Mouse (Mus musculus): ENCODE results near the gene Suox.
"Not testable (repeated sequence)": the region's sequence is repeated elsewhere in the genome, so short reads cannot be mapped to it uniquely, and the experiment has no call there.

The Suox gene

GRCm38 (mm10) chr10:128673763-128674468, at the start of gene Suox:
Gene Suox (minus strand): TSS chr10:128674073.
- peak; percentile 86 to 92 for DNase-seq

DNA sequence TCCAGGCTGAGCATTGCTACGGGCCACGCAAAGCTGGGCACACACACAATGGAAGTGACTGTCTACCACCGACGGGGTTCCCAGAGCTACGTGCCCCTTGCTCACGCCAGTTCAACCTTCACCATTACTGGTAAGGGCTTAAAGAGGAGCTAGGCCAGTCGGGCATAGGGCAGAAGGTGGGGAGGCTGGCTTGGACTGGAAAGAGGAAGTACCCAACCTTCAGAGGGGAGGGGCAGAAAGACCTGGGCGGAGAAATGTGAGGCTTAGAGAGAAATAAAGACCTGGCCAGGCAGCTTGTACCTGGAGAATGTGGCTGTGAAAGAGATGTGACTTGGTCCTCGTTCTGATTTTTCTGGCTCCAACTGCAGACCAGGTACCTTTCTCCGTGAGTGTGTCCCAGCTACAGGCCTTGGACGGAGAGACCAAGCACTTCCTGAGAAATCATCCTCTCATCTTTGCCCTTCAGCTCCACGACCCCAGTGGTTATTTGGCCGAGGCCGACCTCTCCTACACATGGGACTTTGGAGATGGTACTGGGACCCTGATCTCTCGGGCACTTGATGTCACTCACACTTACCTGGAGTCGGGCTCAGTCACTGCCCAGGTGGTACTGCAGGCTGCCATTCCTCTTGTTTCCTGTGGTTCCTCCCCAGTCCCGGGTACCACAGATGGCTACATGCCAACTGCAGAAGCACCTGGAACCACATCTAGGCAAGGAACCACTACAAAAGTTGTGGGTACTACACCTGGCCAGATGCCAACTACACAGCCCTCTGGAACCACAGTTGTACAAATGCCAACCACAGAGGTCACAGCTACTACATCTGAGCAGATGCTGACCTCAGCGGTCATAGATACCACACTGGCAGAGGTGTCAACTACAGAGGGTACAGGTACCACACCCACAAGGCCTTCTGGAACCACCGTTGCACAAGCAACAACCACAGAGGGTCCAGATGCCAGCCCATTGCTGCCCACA, 42.0 kb upstream of the Suox start:
- no peak for DNase-seq

GRCm38 (mm10) chr10:128711318-128711717, 37.4 kb upstream of the Suox start:
- not testable (repeated sequence) for DNase-seq

GRCm38 (mm10) chr10:128705317-128705693, 31.4 kb upstream of the Suox start:
- DNase-seq: peak in 1 of 2 experiments; percentile 13

DNA sequence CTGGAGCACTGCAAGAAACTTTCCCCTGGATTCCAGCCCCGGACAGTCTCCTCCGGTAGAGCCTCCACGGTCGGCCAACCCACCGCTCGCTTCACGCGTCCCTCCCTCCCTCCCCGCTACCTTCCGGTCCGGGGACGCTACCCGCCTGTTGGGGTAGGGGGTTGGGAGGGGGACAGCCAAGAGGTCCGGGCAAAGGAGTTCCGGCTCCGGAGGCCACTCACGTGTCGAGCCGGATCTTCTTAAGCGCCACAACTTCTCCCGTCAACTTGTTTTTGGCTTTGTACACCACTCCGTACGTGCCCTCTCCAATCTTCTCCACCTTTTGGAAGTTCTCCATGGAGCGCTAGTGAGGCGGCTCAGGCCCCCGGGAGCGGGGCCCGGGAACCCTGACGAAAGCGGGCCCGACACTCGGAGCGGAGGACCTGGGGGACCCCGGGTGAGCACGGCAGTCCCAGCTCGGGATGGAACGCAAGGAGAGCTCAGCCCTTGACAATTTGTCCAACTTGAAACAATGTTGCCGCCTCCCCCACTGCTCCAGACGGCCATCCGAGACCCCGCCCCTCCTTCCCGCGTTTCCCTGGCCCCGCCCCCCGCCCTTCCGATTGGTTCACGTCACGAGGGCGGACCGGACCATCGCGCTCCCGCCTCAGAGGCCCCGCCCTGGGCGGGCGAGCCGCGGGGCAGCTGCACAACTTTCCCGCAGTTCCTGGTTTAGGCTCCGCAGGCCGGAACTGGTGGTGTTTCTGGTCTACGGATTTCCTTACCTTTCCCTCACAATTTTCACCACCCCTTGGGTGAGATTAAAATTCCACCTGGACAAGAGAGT, 30.8 kb upstream of the Suox start, which contains the start of gene Cdk2:
Gene Cdk2, minus strand, starts transcription at position 541 of the 826 bp plus-strand sequence.
- peak; percentile 95 to 97 for DNase-seq

GRCm38 (mm10) chr10:128703895-128704294, 30.0 kb upstream of the Suox start, which contains the start of gene Pmel:
Gene Pmel (plus strand): TSS chr10:128704195.
- DNase-seq: no peak

- no peak for DNase-seq
These were observed 28.6 kb upstream of the Suox start for GRCm38 (mm10) chr10:128702328-128703007.

GRCm38 (mm10) chr10:128700712-128701111, 26.8 kb upstream of the Suox start:
- DNase-seq: no peak

- no peak for DNase-seq
These were observed 25.7 kb upstream of the Suox start for GRCm38 (mm10) chr10:128699611-128700010.

DNA sequence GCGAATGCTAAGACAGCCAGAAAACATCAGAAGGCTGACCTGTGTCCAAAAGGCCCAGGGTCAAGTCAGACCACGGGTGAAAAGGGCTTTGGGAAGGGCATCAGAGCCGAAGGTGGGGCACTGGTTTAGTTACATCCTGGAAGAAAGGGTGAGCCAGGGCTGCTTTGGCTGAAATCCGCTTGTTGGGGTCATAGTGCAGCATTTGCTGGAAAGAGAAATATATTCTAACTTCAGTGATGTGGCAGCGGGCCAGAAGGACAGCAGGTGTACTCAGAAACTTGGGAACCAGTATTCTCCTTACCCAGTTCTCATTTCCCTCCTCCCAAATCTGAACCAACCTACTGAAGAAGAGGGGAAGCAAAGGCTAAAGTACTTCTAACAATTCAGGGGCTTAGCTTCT, 25.1 kb upstream of the Suox start:
- peak; percentile 72 to 78 for DNase-seq

DNA sequence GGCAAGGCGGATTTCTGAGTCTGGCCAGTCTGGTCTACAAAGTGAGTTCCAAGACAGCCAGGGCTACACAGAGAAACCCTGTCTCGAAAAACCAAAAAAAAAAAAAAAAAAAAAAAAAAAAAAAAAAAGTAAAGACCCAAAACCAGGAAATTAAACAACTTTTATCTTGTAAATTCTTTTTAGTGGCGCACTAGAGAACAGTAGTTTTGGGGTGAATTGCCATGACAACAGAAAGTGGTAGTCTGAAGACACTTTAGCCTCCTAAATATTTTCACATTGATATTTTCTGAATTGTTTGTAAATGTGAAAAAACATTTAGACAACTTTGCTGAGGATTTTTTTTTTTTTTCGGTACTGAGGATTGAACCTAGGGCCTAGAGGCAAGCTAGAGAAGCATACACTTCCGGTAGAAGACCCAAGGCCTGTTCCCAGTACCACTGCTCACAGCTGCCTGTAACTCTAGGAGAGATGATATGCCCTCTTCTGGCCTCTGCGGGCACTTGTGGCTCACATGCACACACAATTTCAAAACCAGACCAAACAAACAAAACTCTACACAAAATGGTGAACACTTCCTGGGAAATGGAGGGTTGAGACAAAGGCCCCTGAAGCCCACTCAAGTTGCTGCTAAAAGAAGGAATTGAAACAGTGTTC, 23.3 kb upstream of the Suox start:
- DNase-seq: no peak

DNA sequence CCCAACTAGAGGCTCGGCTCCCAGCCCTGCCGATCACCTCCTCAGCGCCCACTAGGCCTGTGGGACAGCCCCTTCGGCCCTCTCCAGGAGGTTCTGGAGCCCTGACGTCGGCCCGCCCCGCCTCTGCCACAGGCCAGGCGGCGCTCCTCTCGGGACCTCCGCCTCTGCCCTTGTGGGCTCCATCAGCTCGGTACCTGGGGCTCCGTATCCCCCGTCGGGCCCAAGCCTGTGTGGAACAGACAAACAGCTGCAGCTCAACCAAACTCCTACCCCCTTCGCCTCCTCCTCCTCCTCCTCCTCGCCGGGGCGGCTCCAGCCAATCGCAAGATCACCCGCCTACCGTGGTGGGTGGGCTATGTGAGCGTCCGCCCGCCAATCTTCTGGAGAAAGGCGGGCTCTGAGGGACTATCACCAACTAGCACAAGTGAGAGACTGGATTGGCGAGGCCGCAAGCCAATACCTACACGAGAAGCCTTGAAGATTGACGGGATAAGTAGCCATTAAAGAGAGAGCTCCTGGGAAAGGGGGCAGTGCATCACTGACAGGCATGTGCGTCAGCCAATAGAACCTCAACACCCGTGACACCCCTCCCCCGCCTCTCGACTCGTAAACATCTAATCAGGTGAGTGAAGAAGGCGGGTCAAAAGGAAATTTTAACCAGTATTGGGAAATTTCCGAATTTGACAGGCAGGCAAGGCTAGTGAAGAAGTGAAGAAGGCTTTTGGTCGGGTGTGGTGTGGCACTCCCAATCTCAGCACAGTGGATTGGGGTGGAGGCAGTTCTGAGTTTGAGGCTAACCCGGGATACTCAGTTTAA, 22.3 kb upstream of the Suox start, which contains the start of gene Rab5b:
Gene Rab5b, minus strand, starts transcription at position 273 of the 816 bp plus-strand sequence.
- peak; percentile 97 to 100 for DNase-seq

- DNase-seq: no peak
These were observed 21.6 kb upstream of the Suox start for GRCm38 (mm10) chr10:128695411-128695991.

GRCm38 (mm10) chr10:128674469-128675008, 666 bp upstream of the Suox start:
- DNase-seq: peak; percentile 52 to 53

- no peak for DNase-seq
These were observed 2.7 kb downstream of the Suox start for GRCm38 (mm10) chr10:128671148-128671547.

- DNase-seq: peak; percentile 80 to 92
These were observed 4.8 kb downstream of the Suox start for GRCm38 (mm10) chr10:128668790-128669672.

DNA sequence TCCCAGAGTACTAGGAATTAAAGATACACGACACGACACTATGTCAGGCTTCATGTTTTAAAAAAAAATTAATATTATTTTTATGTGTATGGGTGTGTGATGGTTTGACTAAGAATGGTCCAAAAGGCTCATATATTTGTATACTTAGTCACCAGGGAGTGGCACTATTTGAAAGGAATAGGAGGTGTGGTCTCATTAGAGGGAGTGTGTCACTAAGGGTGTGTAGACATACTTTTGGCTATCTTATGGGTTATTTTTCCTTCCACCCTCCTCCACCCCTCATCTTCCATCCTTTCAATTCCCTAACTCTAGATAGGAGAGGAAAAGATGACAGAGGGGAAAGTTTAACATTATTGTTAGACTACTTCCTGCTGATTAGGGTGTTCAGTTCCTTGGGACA, 8.1 kb downstream of the Suox start:
- DNase-seq: no peak

GRCm38 (mm10) chr10:128665307-128665706, 8.6 kb downstream of the Suox start:
- no peak for DNase-seq

- DNase-seq: no peak
These were observed 9.1 kb downstream of the Suox start for GRCm38 (mm10) chr10:128664808-128665207.
